Mouse (Mus musculus) MEL (cell line): Measurements from ENCODE around the gene Cd180. TPM values are rescaled to one million over a fixed set of nuclear protein-coding genes. Genes with fewer than 3 reads are reported as not detected.
"Not testable (repeated sequence)": the region's sequence is repeated elsewhere in the genome, so short reads cannot be mapped to it uniquely, and the experiment has no call there.

Experiments
- DNase-seq: peaks from one replicate; pipeline ENCODE4 v3.0.0; 2011; ENCODE audit warnings: low read depth, low spot score
- H3K27ac ChIP-seq: 2 replicates; pipeline ENCODE4 v1.5.1; 2012; ENCODE audit warnings: low read depth, mild to moderate bottlenecking, control low read depth, low read length, moderate library complexity; ENCODE audit not compliant: control insufficient read depth
- H3K27me3 ChIP-seq, 2 experiments: fragments of 150-350 bp in 1 of 2; sonication (generic) in 1 of 2; 2 replicates each; pipeline ENCODE4 v1.6.1; 2012; ENCODE audit warnings: low read length in 2 of 2, mild to moderate bottlenecking in 2 of 2, improper control_type of control experiment in 1 of 2, moderate library complexity in 1 of 2; ENCODE audit not compliant: insufficient read depth in 2 of 2, control insufficient read depth in 1 of 2
- H3K36me3 ChIP-seq, 2 experiments: 2 replicates each; pipeline ENCODE4 v1.6.1; 2012 to 2014; ENCODE audit warnings: low read length in 2 of 2, improper control_type of control experiment in 1 of 2, inconsistent platforms in 1 of 2, mild to moderate bottlenecking in 1 of 2; ENCODE audit not compliant: insufficient read depth in 2 of 2, control insufficient read depth in 1 of 2
- H3K4me1 ChIP-seq, 2 experiments: fragments of 150-350 bp in 1 of 2; sonication (generic) in 1 of 2; 2 replicates each; pipeline ENCODE4 v1.6.1; 2012; ENCODE audit warnings: low read length in 2 of 2, improper control_type of control experiment in 1 of 2, mild to moderate bottlenecking in 1 of 2; ENCODE audit not compliant: insufficient read depth in 2 of 2, control insufficient read depth in 1 of 2
- H3K4me3 ChIP-seq, 2 experiments: fragments of 150-350 bp in 1 of 2; sonication (generic) in 1 of 2; 2 replicates each; pipeline ENCODE4 v1.5.1; 2012; ENCODE audit warnings: low read depth in 2 of 2, low read length in 2 of 2, mild to moderate bottlenecking in 2 of 2, moderate library complexity in 2 of 2, control low read depth in 1 of 2, improper control_type of control experiment in 1 of 2; ENCODE audit not compliant: control insufficient read depth in 1 of 2, insufficient read depth in 1 of 2
- H3K79me2 ChIP-seq: 2 replicates; pipeline ENCODE4 v1.6.1; 2012; ENCODE audit warnings: mild to moderate bottlenecking, low read length, moderate library complexity; ENCODE audit not compliant: control insufficient read depth, poor library complexity, insufficient read depth
- H3K9ac ChIP-seq: 2 replicates; pipeline ENCODE4 v1.6.1; 2012; ENCODE audit warnings: low read depth, mild to moderate bottlenecking, control low read depth, low read length, moderate library complexity; ENCODE audit not compliant: control insufficient read depth, poor library complexity, severe bottlenecking
- H3K9me3 ChIP-seq: fragments of 150-350 bp; sonication (generic); replicated peaks from 2 replicates; pipeline ENCODE4 v1.6.1; 2012; ENCODE audit warnings: mild to moderate bottlenecking, low read length, improper control_type of control experiment, moderate library complexity; ENCODE audit not compliant: insufficient read depth
- CHD2 ChIP-seq: IDR thresholded peaks from 2 replicates; pipeline ENCODE4 v1.6.1; 2011; ENCODE audit warnings: low read length, improper control_type of control experiment
- CTCF ChIP-seq, 3 experiments: IDR thresholded peaks in 2 of 3; conservative IDR thresholded peaks in 1 of 3; 2 replicates each; pipeline ENCODE4 v1.5.1; 2011 to 2012; ENCODE audit warnings: low read length in 3 of 3, low read depth in 2 of 3, mild to moderate bottlenecking in 2 of 3, improper control_type of control experiment in 1 of 3, inconsistent platforms in 1 of 3, mixed read lengths in 1 of 3, moderate library complexity in 1 of 3; ENCODE audit not compliant: control insufficient read depth in 1 of 3, insufficient read depth in 1 of 3, poor library complexity in 1 of 3, severe bottlenecking in 1 of 3
- ELF1 ChIP-seq: IDR thresholded peaks from 2 replicates; pipeline ENCODE4 v1.6.1; 2014; ENCODE audit warnings: low read depth, mild to moderate bottlenecking, inconsistent platforms, low read length, improper control_type of control experiment, moderate library complexity
- EP300 ChIP-seq, 2 experiments: IDR thresholded peaks; 2 replicates each; pipeline ENCODE4 v1.6.1; 2011; ENCODE audit warnings: improper control_type of control experiment in 2 of 2, low read length in 2 of 2, low read depth in 1 of 2, mild to moderate bottlenecking in 1 of 2
- ETS1 ChIP-seq: IDR thresholded peaks from 2 replicates; pipeline ENCODE4 v1.6.1; 2012; ENCODE audit warnings: low read depth, mild to moderate bottlenecking, inconsistent platforms, low read length, improper control_type of control experiment, moderate library complexity
- GABPA ChIP-seq: IDR thresholded peaks from 2 replicates; pipeline ENCODE4 v1.6.1; 2012; ENCODE audit warnings: low read depth, mild to moderate bottlenecking, inconsistent platforms, low read length, improper control_type of control experiment, moderate library complexity
- GATA1 ChIP-seq: IDR thresholded peaks from 2 replicates; pipeline ENCODE4 v1.6.1; 2011; ENCODE audit warnings: low read depth, low read length, improper control_type of control experiment
- HCFC1 ChIP-seq: IDR thresholded peaks from 2 replicates; pipeline ENCODE4 v1.6.1; 2012; ENCODE audit warnings: low read depth, mild to moderate bottlenecking, inconsistent platforms, low read length, improper control_type of control experiment, moderate library complexity
- MAFK ChIP-seq: IDR thresholded peaks from 2 replicates; pipeline ENCODE4 v1.6.1; 2011; ENCODE audit warnings: low read depth, mild to moderate bottlenecking, low read length, improper control_type of control experiment, borderline replicate concordance
- MAX ChIP-seq: IDR thresholded peaks from 2 replicates; pipeline ENCODE4 v1.6.1; 2011; ENCODE audit warnings: low read length, improper control_type of control experiment
- MEF2A ChIP-seq: IDR thresholded peaks from 2 replicates; pipeline ENCODE4 v1.6.1; 2014; ENCODE audit warnings: low read depth, mild to moderate bottlenecking, inconsistent platforms, low read length, improper control_type of control experiment; ENCODE audit not compliant: poor library complexity, insufficient replicate concordance, severe bottlenecking; ENCODE audit errors: extremely low read depth
- MYC ChIP-seq: IDR thresholded peaks from 2 replicates; pipeline ENCODE4 v1.6.1; 2011; ENCODE audit warnings: low read depth, mild to moderate bottlenecking, low read length, improper control_type of control experiment, moderate library complexity
- NELFE ChIP-seq: IDR thresholded peaks from 2 replicates; pipeline ENCODE4 v1.6.1; 2011; ENCODE audit warnings: low read depth, low read length, improper control_type of control experiment
- NRF1 ChIP-seq: IDR thresholded peaks from 2 replicates; pipeline ENCODE4 v1.6.1; 2014; ENCODE audit warnings: low read depth, mild to moderate bottlenecking, inconsistent platforms, low read length, improper control_type of control experiment, moderate library complexity; ENCODE audit not compliant: poor library complexity, insufficient read depth, severe bottlenecking
- POLR2AphosphoS5 ChIP-seq: IDR thresholded peaks from 2 replicates; pipeline ENCODE4 v1.6.1; 2012; ENCODE audit warnings: low read depth, borderline replicate concordance, mild to moderate bottlenecking, inconsistent platforms, low read length, moderate library complexity, mixed read lengths
- RAD21 ChIP-seq: IDR thresholded peaks from 2 replicates; pipeline ENCODE4 v1.6.1; 2011; ENCODE audit warnings: mild to moderate bottlenecking, low read depth, low read length, improper control_type of control experiment
- RCOR1 ChIP-seq: IDR thresholded peaks from 2 replicates; pipeline ENCODE4 v1.6.1; 2012; ENCODE audit warnings: low read depth, mild to moderate bottlenecking, inconsistent platforms, low read length, improper control_type of control experiment
- SIN3A ChIP-seq: IDR thresholded peaks from 2 replicates; pipeline ENCODE4 v1.6.1; 2012; ENCODE audit warnings: low read length, improper control_type of control experiment, inconsistent platforms
- SMC3 ChIP-seq: IDR thresholded peaks from 2 replicates; pipeline ENCODE4 v1.6.1; 2011; ENCODE audit warnings: low read depth, low read length, improper control_type of control experiment
- TAL1 ChIP-seq: IDR thresholded peaks from 2 replicates; pipeline ENCODE4 v1.6.1; 2012; ENCODE audit warnings: mild to moderate bottlenecking, inconsistent platforms, low read length, moderate library complexity, mixed read lengths
- TCF12 ChIP-seq: IDR thresholded peaks from 2 replicates; pipeline ENCODE4 v1.6.1; 2014; ENCODE audit warnings: low read depth, mild to moderate bottlenecking, inconsistent platforms, low read length, improper control_type of control experiment, moderate library complexity
- UBTF ChIP-seq: IDR thresholded peaks from 2 replicates; pipeline ENCODE4 v1.6.1; 2012; ENCODE audit warnings: low read depth, mild to moderate bottlenecking, inconsistent platforms, low read length, improper control_type of control experiment, moderate library complexity, borderline replicate concordance; ENCODE audit not compliant: insufficient read depth
- USF1 ChIP-seq: IDR thresholded peaks from 2 replicates; pipeline ENCODE4 v1.6.1; 2014; ENCODE audit warnings: low read depth, mild to moderate bottlenecking, inconsistent platforms, low read length, improper control_type of control experiment, moderate library complexity
- USF2 ChIP-seq, 2 experiments: IDR thresholded peaks; 2 replicates each; pipeline ENCODE4 v1.6.1; 2011 to 2012; ENCODE audit warnings: improper control_type of control experiment in 2 of 2, low read length in 2 of 2, borderline replicate concordance in 1 of 2, inconsistent platforms in 1 of 2, low read depth in 1 of 2, mild to moderate bottlenecking in 1 of 2; ENCODE audit not compliant: insufficient read depth in 1 of 2
- ZNF384 ChIP-seq: IDR thresholded peaks from 2 replicates; pipeline ENCODE4 v1.6.1; 2012; ENCODE audit warnings: low read depth, mild to moderate bottlenecking, inconsistent platforms, low read length, improper control_type of control experiment
- polyA plus RNA-seq, 2 experiments: library from polyadenylated mRNA; stranded (reverse) in 1 of 2; unstranded in 1 of 2; fragments of >175 nt in 1 of 2; fragments of >200 nt in 1 of 2; gene quantifications; 2 replicates each; pipeline versions ENCODE4 v1.2.1 to v1.2.4; 2012; ENCODE audit warnings: low replicate concordance in 2 of 2, low read depth in 1 of 2; ENCODE audit not compliant: insufficient read length in 2 of 2, insufficient read depth in 1 of 2, missing spikeins in 1 of 2
- total RNA-seq: library from RNA; depleted of rRNA; stranded (reverse); fragments of 300-350 nt; gene quantifications from 2 replicates; pipeline ENCODE4 v1.2.3, GENCODE M21; 2012

The Cd180 gene
- total and polyA plus RNA-seq, 3 experiments: 0.12 to 1.8 TPM; not detected in 1

DNA sequence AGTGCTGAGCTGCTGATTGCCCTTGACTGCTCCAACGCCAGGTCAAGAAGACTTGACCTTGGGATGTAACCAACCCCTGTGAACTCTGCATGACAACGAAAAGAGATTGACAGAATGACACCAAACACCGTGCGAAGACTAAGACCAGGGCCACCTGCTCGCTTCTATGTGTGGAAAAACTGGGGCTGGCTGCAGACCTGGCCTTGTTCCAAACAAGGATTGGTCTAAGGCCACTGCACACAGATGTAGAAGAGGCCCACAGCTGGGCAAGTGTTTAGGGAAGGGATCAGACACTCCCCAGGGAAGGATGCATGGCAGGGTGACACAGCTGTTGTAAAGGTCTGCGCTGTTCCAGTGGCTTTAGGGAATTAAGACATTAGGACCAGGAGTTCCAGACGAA is 22.9 kb upstream of the Cd180 start:
- H3K79me2 ChIP-seq: no peaks in the 10 kb centered on the region; the same call in 1 of the 2 replicates
- peaks cover 0 to 38% of the 10 kb centered on the region in 2 experiments; a peak in 2 of 4 replicates for H3K36me3 ChIP-seq
- DNase-seq: no peak
- no peak for TF ChIP-seq HCFC1
- TF ChIP-seq CHD2: no peak
- TF ChIP-seq ETS1: no peak
- no peak for TF ChIP-seq TCF12
- no peak for TF ChIP-seq EP300 (IDR thresholded peaks at IDR 0.05; ENCODE audit: low read depth in 1 of 2, low read length in 2 of 2)
- no peak for TF ChIP-seq MYC
- no peak for TF ChIP-seq MAX
- TF ChIP-seq RCOR1: no peak
- TF ChIP-seq MEF2A: no peak
- TF ChIP-seq MAFK: no peak
- no peak for TF ChIP-seq CTCF (IDR thresholded peaks at IDR 0.05 in 2 of 3, conservative IDR thresholded peaks at IDR 0.05 in 1 of 3; ENCODE audit: control insufficient read depth in 1 of 3, insufficient read depth in 1 of 3, low read depth in 2 of 3, low read length in 3 of 3, poor library complexity in 1 of 3, severe bottlenecking in 1 of 3)
- no peaks in the 10 kb centered on the region for H3K27me3 ChIP-seq
- H3K27ac ChIP-seq: no peak overlapping the region
- H3K4me3 ChIP-seq: no peak overlapping the region
- H3K4me1 ChIP-seq: peaks cover 11 to 42% of the 10 kb centered on the region in 2 experiments; a peak in 3 of 4 replicates
- H3K9ac ChIP-seq: no peak overlapping the region
- H3K9me3 ChIP-seq: no peaks in the 10 kb centered on the region

GRCm38 (mm10) chr13:102674083-102674482 is 19.3 kb upstream of the Cd180 start:
- no peak overlapping the region for H3K4me3 ChIP-seq
- H3K4me1 ChIP-seq: peaks cover 2 to 19% of the 10 kb centered on the region in 2 experiments; a peak in 3 of 4 replicates
- peaks cover 0 to 18% of the 10 kb centered on the region in 2 experiments; a peak in 2 of 4 replicates for H3K36me3 ChIP-seq
- no peaks in the 10 kb centered on the region for H3K79me2 ChIP-seq
- no peak for DNase-seq
- H3K9me3 ChIP-seq: no peaks in the 10 kb centered on the region
- TF ChIP-seq RCOR1: no peak
- TF ChIP-seq MAX: no peak
- no peak for TF ChIP-seq NELFE
- TF ChIP-seq EP300 (IDR thresholded peaks at IDR 0.05; ENCODE audit: low read depth in 1 of 2, low read length in 2 of 2): no peak
- no peak for TF ChIP-seq TAL1
- TF ChIP-seq SIN3A: no peak
- no peak for TF ChIP-seq RAD21
- no peak for TF ChIP-seq ELF1
- TF ChIP-seq USF1: no peak
- TF ChIP-seq SMC3: no peak
- no peak for TF ChIP-seq UBTF
- TF ChIP-seq CTCF (IDR thresholded peaks at IDR 0.05 in 2 of 3, conservative IDR thresholded peaks at IDR 0.05 in 1 of 3; ENCODE audit: control insufficient read depth in 1 of 3, insufficient read depth in 1 of 3, low read depth in 2 of 3, low read length in 3 of 3, poor library complexity in 1 of 3, severe bottlenecking in 1 of 3): no peak
- no peak for TF ChIP-seq POLR2AphosphoS5
- TF ChIP-seq GATA1: no peak
- TF ChIP-seq CHD2: no peak
- TF ChIP-seq GABPA: no peak
- no peak for TF ChIP-seq ZNF384
- no peak for TF ChIP-seq NRF1
- no peak for TF ChIP-seq USF2 (IDR thresholded peaks at IDR 0.05; ENCODE audit: borderline replicate concordance in 1 of 2, insufficient read depth in 1 of 2, low read depth in 1 of 2, low read length in 2 of 2)
- TF ChIP-seq, all 39 proteins: peak for 0
- H3K27me3 ChIP-seq: no peaks in the 10 kb centered on the region
- H3K9ac ChIP-seq: no peak overlapping the region
- no peak overlapping the region for H3K27ac ChIP-seq

DNA sequence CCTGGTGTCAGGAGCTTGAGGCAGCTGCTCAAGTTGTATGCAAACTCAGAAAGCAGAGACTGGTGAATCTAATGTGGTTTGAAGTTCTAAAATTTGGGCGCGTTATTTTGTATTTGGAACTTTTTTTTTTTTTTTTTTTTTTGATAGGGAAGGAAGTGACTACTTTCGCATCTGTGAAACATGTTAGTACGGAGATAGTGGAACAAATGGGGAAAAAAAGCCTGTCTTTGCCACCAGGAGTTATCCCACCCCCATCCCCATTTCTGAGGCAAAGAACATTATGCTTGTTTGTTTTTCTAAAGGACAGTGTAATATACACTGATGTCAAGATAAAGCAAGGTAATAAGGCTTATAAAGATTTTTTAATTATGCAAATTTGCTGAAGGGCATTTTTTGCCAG is 15.8 kb upstream of the Cd180 start:
- H3K4me1 ChIP-seq, H3K9me3 ChIP-seq, H3K9ac ChIP-seq, H3K36me3 ChIP-seq, DNase-seq, H3K79me2 ChIP-seq, H3K27ac ChIP-seq, H3K27me3 ChIP-seq, H3K4me3 ChIP-seq: not testable (repeated sequence)
